Mouse (Mus musculus) brain, embryonic 14.5 days (tissue): Measurements from ENCODE around the gene Hnrnpa3.

Experiments used
- CTCF ChIP-seq: fragments of 200-500 bp; IDR thresholded peaks from 2 replicates; pipeline ENCODE4 v1.5.1; 2012; ENCODE audit warnings: inconsistent platforms, mild to moderate bottlenecking, moderate library complexity, borderline replicate concordance; ENCODE audit not compliant: insufficient read depth, insufficient read length; ENCODE audit errors: extremely low read depth
- POLR2A ChIP-seq: fragments of 200-500 bp; IDR thresholded peaks from 2 replicates; pipeline ENCODE4 v1.6.1; 2012; ENCODE audit warnings: mild to moderate bottlenecking, inconsistent platforms, borderline replicate concordance; ENCODE audit not compliant: poor library complexity, insufficient read depth, insufficient read length, severe bottlenecking; ENCODE audit errors: extremely low read depth

DNA sequence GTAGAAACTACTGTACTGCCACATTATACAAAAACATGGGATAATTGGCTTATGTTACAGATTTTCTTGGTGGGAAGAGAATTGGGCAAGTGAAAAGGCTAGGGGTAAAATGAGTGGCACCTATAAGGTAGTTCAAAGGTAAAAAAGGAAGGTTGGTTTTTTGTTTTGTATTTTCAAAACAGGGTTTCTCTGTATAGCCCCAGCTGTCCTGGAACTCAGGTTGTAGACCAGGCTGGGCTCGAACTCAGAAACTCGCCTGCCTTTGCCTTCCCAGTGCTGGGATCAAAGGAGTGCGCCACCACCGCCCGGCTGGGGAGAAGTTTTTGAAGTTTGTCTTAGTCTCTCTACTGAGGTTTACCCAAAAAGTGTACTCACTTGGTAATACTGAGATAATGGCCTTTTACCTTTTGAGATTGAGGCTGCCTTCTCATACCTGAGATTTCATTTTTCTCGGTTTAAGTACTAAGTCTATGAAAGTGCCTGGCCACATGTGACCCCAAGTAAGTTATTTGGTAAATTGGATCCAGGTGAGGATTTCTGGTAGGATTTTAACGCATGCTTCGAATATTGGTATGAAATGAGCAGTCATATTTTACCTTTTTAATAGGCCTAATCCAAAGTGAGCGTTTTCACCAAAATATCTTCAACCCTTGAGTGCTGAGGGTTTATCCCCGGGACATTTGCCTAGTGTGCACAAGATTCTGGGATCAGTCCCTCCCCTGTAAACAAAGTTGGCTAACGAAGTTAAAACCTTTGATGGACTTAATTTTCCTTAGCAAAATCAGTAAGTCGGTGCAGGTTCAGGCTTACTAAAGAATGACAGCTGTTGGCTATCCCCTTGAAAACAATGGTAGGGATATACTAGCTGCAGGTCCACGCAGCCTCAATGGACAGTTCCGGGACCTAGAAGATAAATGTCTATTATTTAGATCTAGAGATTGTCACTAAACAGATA is 10.7 kb downstream of the Hnrnpa3 start:
- TF ChIP-seq CTCF, result no peak
- TF ChIP-seq POLR2A, result no peak
